Mouse (Mus musculus) liver, embryonic 14.5 days (tissue): ENCODE data around the gene Dtx3l.

ENCODE experiments used
- CTCF ChIP-seq: IDR thresholded peaks from 2 replicates; pipeline ENCODE4 v1.5.1; 2016; ENCODE audit warnings: antibody characterized with exemption, low read depth, control low read depth
- EP300 ChIP-seq: IDR thresholded peaks from 2 replicates; pipeline ENCODE4 v1.6.1; 2016; ENCODE audit warnings: antibody characterized with exemption, low read depth

GRCm38 (mm10) chr16:35987930-35988329 lies 49.0 kb upstream of the Dtx3l start:
- no peak for TF ChIP-seq CTCF
- no peak for TF ChIP-seq EP300
